ENCODE assay signal across 18 mouse cellular contexts in the genomic region with DNA sequence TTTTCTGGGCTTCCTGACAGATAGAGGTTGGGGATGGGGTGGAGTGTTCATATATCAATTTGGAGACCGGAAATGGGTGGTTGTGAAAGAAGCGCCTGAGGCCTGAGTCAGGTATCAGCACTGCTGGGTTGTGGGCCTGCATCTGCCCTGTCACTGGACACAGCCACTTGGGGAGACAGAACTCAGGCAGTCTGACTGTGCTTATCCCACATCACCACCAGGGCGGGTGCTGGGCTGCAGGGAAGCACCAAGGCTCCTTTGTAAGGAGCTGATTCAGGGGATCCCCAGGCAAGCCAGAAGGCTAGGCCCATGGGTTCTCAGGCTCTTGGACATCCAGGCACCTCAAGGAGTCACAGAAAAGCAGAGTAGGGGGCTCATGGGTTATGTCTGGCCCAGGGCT. TPM values are rescaled to one million over a fixed set of nuclear protein-coding genes. Genes with fewer than 3 reads are reported as not detected.
DNase-seq lines count a peak whose midpoint lies in the region; ATAC-seq and TF ChIP-seq lines count a peak whose summit lies in the region.
"Had no signal": no experiment of that assay in that cellular context is flagged by ENCODE, and none has a peak within 500 bp of the region (broad histone marks: within the 10 kb centered on the region; RNA-seq: fewer than 3 reads in every experiment).

No protein-coding gene starts in this region.

- ATAC-seq in hindbrain, embryonic 12.5 days (ENCODE audit: low FRiP score): no peak
- no peak for ATAC-seq in lung, postnatal 0 days
- ATAC-seq: forebrain, embryonic 13.5 days; inflammation-experienced regulatory T-cells, adult 6 months; liver, postnatal 0 days; midbrain, embryonic 15.5 days had no signal

- 81% methylated on average over 3 of the region's 3 CpGs for WGBS in hindbrain, embryonic 10.5 days
- 82% methylated on average over 3 of the region's 3 CpGs for WGBS in hindbrain, embryonic 12.5 days
- 84% methylated on average over 3 of the region's 3 CpGs for WGBS in lung, postnatal 0 days
- 84% methylated on average over 3 of the region's 3 CpGs for WGBS in lung, adult 2 months
- WGBS in embryonic facial prominence, embryonic 10.5 days: 77% methylated on average over 3 of the region's 3 CpGs

- H3K4me3 ChIP-seq in hindbrain, embryonic 10.5 days: no peak overlapping the region
- H3K4me3 ChIP-seq in hindbrain, embryonic 12.5 days: no peak overlapping the region
- no peak overlapping the region for H3K4me3 ChIP-seq in lung, postnatal 0 days (ENCODE audit: low read depth, low read length)
- no peak overlapping the region for H3K4me3 ChIP-seq in lung, adult 2 months (replicated peaks; ENCODE audit: extremely low read depth, low read depth, low read length)
- no peak overlapping the region for H3K4me3 ChIP-seq in embryonic facial prominence, embryonic 10.5 days
- H3K4me3 ChIP-seq: forebrain, embryonic 13.5 days; heart, embryonic 13.5 days; midbrain, embryonic 15.5 days had no signal

- no peak for DNase-seq in hindbrain, embryonic 10.5 days (ENCODE audit: low spot score)
- DNase-seq in lung, postnatal 0 days (ENCODE audit: low spot score): no peak
- DNase-seq in lung, adult 2 months: no peak
- DNase-seq in NIH3T3 (ENCODE audit: low read depth): peak; percentile 22
- no peak for DNase-seq in embryonic facial prominence, embryonic 10.5 days (ENCODE audit: low spot score)
- DNase-seq in urinary bladder, postnatal 4 days (ENCODE audit: low spot score in 2 of 2): no peak
- DNase-seq: cerebellum, postnatal 10 days; embryo, embryonic 11 days; heart, postnatal 4 days; kidney, postnatal 14 days; liver, postnatal 0 days; lung, postnatal 4 days; thymus, adult 18-20 months had no signal

- TF ChIP-seq POLR2A in lung, adult 2 months (IDR thresholded peaks at IDR 0.05; ENCODE audit: borderline replicate concordance, extremely low read depth, low read depth, low read length): no peak

- H3K9ac ChIP-seq in hindbrain, embryonic 12.5 days: no peak overlapping the region
- no peak overlapping the region for H3K9ac ChIP-seq in lung, postnatal 0 days (replicated peaks; ENCODE audit: low read depth)
- H3K9ac ChIP-seq: forebrain, embryonic 13.5 days; heart, embryonic 13.5 days; liver, postnatal 0 days; midbrain, embryonic 15.5 days had no signal

- TF ChIP-seq EP300 in lung, postnatal 0 days (IDR thresholded peaks at IDR 0.05): no peak

- H3K4me2 ChIP-seq in hindbrain, embryonic 12.5 days (replicated peaks): no peak overlapping the region
- H3K4me2 ChIP-seq in lung, postnatal 0 days (replicated peaks; ENCODE audit: low read depth, low read length): no peak overlapping the region
- H3K4me2 ChIP-seq: forebrain, embryonic 13.5 days; heart, embryonic 13.5 days; midbrain, embryonic 15.5 days had no signal

- H3K4me1 ChIP-seq in hindbrain, embryonic 10.5 days (replicated peaks): peaks cover 11% of the 10 kb centered on the region
- peaks cover 3% of the 10 kb centered on the region for H3K4me1 ChIP-seq in hindbrain, embryonic 12.5 days
- no peaks in the 10 kb centered on the region; the same call in 1 of the 2 replicates for H3K4me1 ChIP-seq in lung, postnatal 0 days (ENCODE audit: insufficient read depth, low read depth, low read length)
- no peaks in the 10 kb centered on the region for H3K4me1 ChIP-seq in lung, adult 2 months (ENCODE audit: control insufficient read depth, insufficient read depth, low read length)
- H3K4me1 ChIP-seq in embryonic facial prominence, embryonic 10.5 days: peaks cover under 1% of the 10 kb centered on the region; the same call in 1 of the 2 replicates
- H3K4me1 ChIP-seq: heart, embryonic 13.5 days had no signal

- no peaks in the 10 kb centered on the region for H3K9me3 ChIP-seq in hindbrain, embryonic 10.5 days
- no peaks in the 10 kb centered on the region for H3K9me3 ChIP-seq in hindbrain, embryonic 12.5 days (replicated peaks)
- H3K9me3 ChIP-seq in lung, postnatal 0 days (ENCODE audit: low read length): no peaks in the 10 kb centered on the region
- no peaks in the 10 kb centered on the region for H3K9me3 ChIP-seq in embryonic facial prominence, embryonic 10.5 days
- H3K9me3 ChIP-seq: forebrain, embryonic 13.5 days; heart, embryonic 13.5 days; midbrain, embryonic 15.5 days had no signal

- TF ChIP-seq CTCF in lung, postnatal 0 days (IDR thresholded peaks at IDR 0.05): peak; percentile 15; the same call in 1 of the 2 replicates
- no peak for TF ChIP-seq CTCF in lung, adult 2 months (IDR thresholded peaks at IDR 0.05; ENCODE audit: insufficient read depth, low read length)

- peak overlapping the region; percentile 69 for H3K27ac ChIP-seq in hindbrain, embryonic 10.5 days
- H3K27ac ChIP-seq in hindbrain, embryonic 12.5 days: no peak overlapping the region
- no peak overlapping the region for H3K27ac ChIP-seq in lung, postnatal 0 days (ENCODE audit: low read length)
- H3K27ac ChIP-seq in embryonic facial prominence, embryonic 10.5 days (replicated peaks): 0 out of 2 replicates have a peak overlapping the region, but pooled peaks have one; percentile 3
- H3K27ac ChIP-seq: forebrain, embryonic 13.5 days; heart, embryonic 13.5 days; midbrain, embryonic 15.5 days had no signal

- H3K36me3 ChIP-seq in hindbrain, embryonic 10.5 days: no peaks in the 10 kb centered on the region
- no peaks in the 10 kb centered on the region for H3K36me3 ChIP-seq in hindbrain, embryonic 12.5 days
- H3K36me3 ChIP-seq in lung, postnatal 0 days (ENCODE audit: insufficient read depth, low read length): no peaks in the 10 kb centered on the region
- no peaks in the 10 kb centered on the region for H3K36me3 ChIP-seq in embryonic facial prominence, embryonic 10.5 days (replicated peaks)
- H3K36me3 ChIP-seq: heart, embryonic 13.5 days; midbrain, embryonic 15.5 days had no signal

- no peaks in the 10 kb centered on the region for H3K27me3 ChIP-seq in hindbrain, embryonic 10.5 days (ENCODE audit: insufficient read depth, poor library complexity, severe bottlenecking)
- H3K27me3 ChIP-seq in hindbrain, embryonic 12.5 days: peaks cover 3% of the 10 kb centered on the region; the same call in 1 of the 2 replicates
- H3K27me3 ChIP-seq in lung, postnatal 0 days (replicated peaks; ENCODE audit: insufficient read depth, low read length): no peaks in the 10 kb centered on the region
- H3K27me3 ChIP-seq in embryonic facial prominence, embryonic 10.5 days (replicated peaks; ENCODE audit: low read depth, poor library complexity, severe bottlenecking): 0 out of 2 replicates have a peak, but pooled peaks cover 5% of the 10 kb centered on the region
- H3K27me3 ChIP-seq: forebrain, embryonic 13.5 days; midbrain, embryonic 15.5 days had no signal

RNA-seq across cellular contexts. Expression of gene Fsip1, which starts 59.8 kb away (rescaled TPM):
- polyA plus RNA-seq in hindbrain, embryonic 10.5 days (2016; fragmentation: Nextera tagmentation; extraction: Ambion mirVana): 3.1 and 3.2 TPM in 2 replicates
- 2.5 and 3.3 TPM in 2 replicates for polyA plus RNA-seq in hindbrain, embryonic 12.5 days (2016; fragmentation: Nextera tagmentation; extraction: Ambion mirVana)
- 2.3 and 3.1 TPM in 2 replicates for polyA plus RNA-seq in lung, postnatal 0 days (2015; fragmentation: Nextera tagmentation; extraction: Ambion mirVana)
- 0.50 and 0.60 TPM in 2 replicates for polyA plus RNA-seq in lung, adult 2 months (2012; rRNA removed)
- 1.7 and 3.1 TPM in 2 replicates for polyA plus RNA-seq in embryonic facial prominence, embryonic 10.5 days (2016; fragmentation: Nextera tagmentation; extraction: Ambion mirVana)
- polyA plus RNA-seq: heart, embryonic 13.5 days; inflammation-experienced regulatory T-cells, adult 6 months had no signal

Comparison
In these comparisons a context has a peak if more than half of its experiments do, and no peak if none do; other contexts are left out.
1. H3K27ac ChIP-seq: peak in hindbrain, embryonic 10.5 days (single experiment) and embryonic facial prominence, embryonic 10.5 days (single experiment); none in hindbrain, embryonic 12.5 days (single experiment) and lung, postnatal 0 days (single experiment).